Mouse (Mus musculus): ENCODE measurements around the gene Tctn3. TPM values are rescaled to one million over a fixed set of nuclear protein-coding genes. Genes with fewer than 3 reads are reported as not detected.
"Not testable (repeated sequence)": the region's sequence is repeated elsewhere in the genome, so short reads cannot be mapped to it uniquely, and the experiment has no call there.

The Tctn3 gene
- polyA plus RNA-seq, 1 experiment from 2014 or later, result 7.0 TPM

- H3K4me3 ChIP-seq (ENCODE audit: inconsistent target); H3K27ac ChIP-seq; H3K79me2 ChIP-seq (ENCODE audit: inconsistent target): not testable (repeated sequence)
- peaks cover 40% of the 10 kb centered on the region for H3K36me3 ChIP-seq (ENCODE audit: inconsistent target)
- WGBS (ENCODE audit: missing documents), result 88% methylated on average over 5 of the region's 5 CpGs
Observed at GRCm38 (mm10) chr19:40600846-40601245, 11.2 kb downstream of the Tctn3 start.

GRCm38 (mm10) chr19:40595831-40596230 is 16.2 kb downstream of the Tctn3 start:
- 91% methylated on average over 8 of the region's 8 CpGs for WGBS (ENCODE audit: missing documents)
- H3K4me3 ChIP-seq (ENCODE audit: inconsistent target), result no peak overlapping the region
- H3K27ac ChIP-seq, result no peak overlapping the region
- peaks cover 11% of the 10 kb centered on the region; the same call in 1 of the 2 replicates for H3K36me3 ChIP-seq (ENCODE audit: inconsistent target)
- H3K79me2 ChIP-seq (ENCODE audit: inconsistent target), result no peaks in the 10 kb centered on the region

- 97% methylated on average over 3 of the region's 3 CpGs for WGBS (ENCODE audit: missing documents)
- Histone ChIP-seq H3K4me3 (ENCODE audit: inconsistent target) (no peak overlapping the region), H3K36me3 (ENCODE audit: inconsistent target) (peaks cover 11% of the 10 kb centered on the region; the same call in 1 of the 2 replicates), H3K79me2 (ENCODE audit: inconsistent target) (no peaks in the 10 kb centered on the region), H3K27ac (no peak overlapping the region)
Observed at GRCm38 (mm10) chr19:40595231-40595630, 16.8 kb downstream of the Tctn3 start.

- 0% methylated on average over 10 of the region's 10 CpGs for WGBS (ENCODE audit: missing documents)
- Histone ChIP-seq H3K36me3 (ENCODE audit: inconsistent target) (no peaks in the 10 kb centered on the region), H3K79me2 (ENCODE audit: inconsistent target) (no peaks in the 10 kb centered on the region), H3K4me3 (ENCODE audit: inconsistent target) (peak overlapping the region; percentile 60), H3K27ac (peak overlapping the region; percentile 42)
Observed at GRCm38 (mm10) chr19:40589530-40589880, 22.5 kb downstream of the Tctn3 start.

- Histone ChIP-seq H3K27ac (peak overlapping the region; percentile 42), H3K79me2 (ENCODE audit: inconsistent target) (no peaks in the 10 kb centered on the region), H3K36me3 (ENCODE audit: inconsistent target) (no peaks in the 10 kb centered on the region), H3K4me3 (ENCODE audit: inconsistent target) (peak overlapping the region; percentile 60)
- under 1% methylated on average over 18 of the region's 18 CpGs for WGBS (ENCODE audit: missing documents)
Observed at GRCm38 (mm10) chr19:40588847-40589529, 23.0 kb downstream of the Tctn3 start.

GRCm38 (mm10) chr19:40588293-40588654 is 23.8 kb downstream of the Tctn3 start, which contains the start of gene Aldh18a1:
Gene Aldh18a1, minus strand, starts transcription at chr19:40588463.
- Histone ChIP-seq H3K4me3 (ENCODE audit: inconsistent target) (peak within 1 kb of the TSS; percentile 60), H3K36me3 (ENCODE audit: inconsistent target) (no peaks in the 10 kb centered on the region), H3K27ac (peak within 1 kb of the TSS; percentile 42), H3K79me2 (ENCODE audit: inconsistent target) (no peaks in the 10 kb centered on the region)
- WGBS (ENCODE audit: missing documents), result under 1% methylated on average over 32 of the region's 34 CpGs

GRCm38 (mm10) chr19:40587491-40588292 is 24.3 kb downstream of the Tctn3 start:
- no peak overlapping the region for H3K27ac ChIP-seq
- WGBS (ENCODE audit: missing documents), result 6% methylated on average over 30 of the region's 30 CpGs
- H3K79me2 ChIP-seq (ENCODE audit: inconsistent target), result no peaks in the 10 kb centered on the region
- no peaks in the 10 kb centered on the region for H3K36me3 ChIP-seq (ENCODE audit: inconsistent target)
- H3K4me3 ChIP-seq (ENCODE audit: inconsistent target), result peak overlapping the region; percentile 60

- H3K27ac ChIP-seq, result no peak overlapping the region
- WGBS (ENCODE audit: missing documents), result 75% methylated on average over 7 of the region's 7 CpGs
Observed at GRCm38 (mm10) chr19:40586908-40587307, 25.1 kb downstream of the Tctn3 start.

GRCm38 (mm10) chr19:40581662-40582061 is 30.4 kb downstream of the Tctn3 start:
- H3K79me2 ChIP-seq (ENCODE audit: inconsistent target), result no peaks in the 10 kb centered on the region
- no peaks in the 10 kb centered on the region for H3K36me3 ChIP-seq (ENCODE audit: inconsistent target)
- WGBS (ENCODE audit: missing documents), result 92% methylated on average over 5 of the region's 5 CpGs
- no peak overlapping the region for H3K4me3 ChIP-seq (ENCODE audit: inconsistent target)
- no peak overlapping the region for H3K27ac ChIP-seq

More at GRCm38 (mm10) chr19:40586908-40587307, 25.1 kb downstream of the Tctn3 start:
- Histone ChIP-seq H3K79me2 (ENCODE audit: inconsistent target) (no peaks in the 10 kb centered on the region), H3K36me3 (ENCODE audit: inconsistent target) (no peaks in the 10 kb centered on the region), H3K4me3 (ENCODE audit: inconsistent target) (no peak overlapping the region; the same call in 1 of the 2 replicates)

GRCm38 (mm10) chr19:40580902-40581301 is 31.1 kb downstream of the Tctn3 start:
- no peak overlapping the region for H3K4me3 ChIP-seq (ENCODE audit: inconsistent target)
- WGBS (ENCODE audit: missing documents), result 91% methylated on average over 2 of the region's 2 CpGs
- no peak overlapping the region for H3K27ac ChIP-seq
- H3K79me2 ChIP-seq (ENCODE audit: inconsistent target), result no peaks in the 10 kb centered on the region
- no peaks in the 10 kb centered on the region for H3K36me3 ChIP-seq (ENCODE audit: inconsistent target)

- Histone ChIP-seq H3K79me2 (ENCODE audit: inconsistent target) (no peaks in the 10 kb centered on the region), H3K27ac (no peak overlapping the region), H3K4me3 (ENCODE audit: inconsistent target) (no peak overlapping the region), H3K36me3 (ENCODE audit: inconsistent target) (no peaks in the 10 kb centered on the region)
- 88% methylated on average over 5 of the region's 5 CpGs for WGBS (ENCODE audit: missing documents)
Observed at GRCm38 (mm10) chr19:40575438-40575837, 36.6 kb downstream of the Tctn3 start.

GRCm38 (mm10) chr19:40570726-40571125 is 41.3 kb downstream of the Tctn3 start:
- no peak overlapping the region for H3K27ac ChIP-seq
- H3K4me3 ChIP-seq (ENCODE audit: inconsistent target), result no peak overlapping the region
- 90% methylated on average over 9 of the region's 9 CpGs for WGBS (ENCODE audit: missing documents)
- no peaks in the 10 kb centered on the region for H3K79me2 ChIP-seq (ENCODE audit: inconsistent target)
- no peaks in the 10 kb centered on the region for H3K36me3 ChIP-seq (ENCODE audit: inconsistent target)

- no peaks in the 10 kb centered on the region for H3K36me3 ChIP-seq (ENCODE audit: inconsistent target)
- WGBS (ENCODE audit: missing documents), result 96% methylated on average over 3 of the region's 3 CpGs
- H3K27ac ChIP-seq, result no peak overlapping the region
- H3K79me2 ChIP-seq (ENCODE audit: inconsistent target), result no peaks in the 10 kb centered on the region
- no peak overlapping the region for H3K4me3 ChIP-seq (ENCODE audit: inconsistent target)
Observed at GRCm38 (mm10) chr19:40567616-40568015, 44.4 kb downstream of the Tctn3 start.

GRCm38 (mm10) chr19:40563880-40564645 is 48.0 kb downstream of the Tctn3 start:
- H3K79me2 ChIP-seq (ENCODE audit: inconsistent target), result no peaks in the 10 kb centered on the region
- H3K36me3 ChIP-seq (ENCODE audit: inconsistent target), result no peaks in the 10 kb centered on the region
- H3K27ac ChIP-seq, result no peak overlapping the region
- H3K4me3 ChIP-seq (ENCODE audit: inconsistent target), result no peak overlapping the region
- 95% methylated on average over 10 of the region's 10 CpGs for WGBS (ENCODE audit: missing documents)

All from macrophage (primary cell).